ENCODE assay signal across 9 mouse cellular contexts in genomic region chr10:39520123-39520989, GRCm38 (mm10).
A peak's percentile ranks its signal among the peaks of the same experiment; 100 is the strongest.
DNase-seq lines count a peak whose midpoint lies in the region; ATAC-seq and TF ChIP-seq lines count a peak whose summit lies in the region.
"Had no signal": no experiment of that assay in that cellular context is flagged by ENCODE, and none has a peak within 500 bp of the region (broad histone marks: within the 10 kb centered on the region; RNA-seq: fewer than 3 reads in every experiment).

No protein-coding gene starts in this region.

- H3K9me3 ChIP-seq in forebrain, postnatal 0 days (ENCODE audit: low read length) = no peaks in the 10 kb centered on the region
- H3K9me3 ChIP-seq in intestine, embryonic 14.5 days (ENCODE audit: control insufficient read depth, low read length) = no peaks in the 10 kb centered on the region
- no peaks in the 10 kb centered on the region for H3K9me3 ChIP-seq in limb, embryonic 15.5 days
- no peaks in the 10 kb centered on the region for H3K9me3 ChIP-seq in neural tube, embryonic 13.5 days

- ATAC-seq in cerebellum, adult (ENCODE audit: insufficient number of reproducible peaks, low FRiP score, low TSS enrichment) = peak; percentile 83
- peak; percentile 86 for ATAC-seq in forebrain, postnatal 0 days
- ATAC-seq in intestine, embryonic 14.5 days (replicated peaks; ENCODE audit: low FRiP score, low TSS enrichment, low read depth) = peak; percentile 74
- 0 out of 2 replicates have a peak, but pooled peaks have one; percentile 44 for ATAC-seq in limb, embryonic 15.5 days (ENCODE audit: insufficient number of reproducible peaks, low FRiP score, low TSS enrichment, low read depth)
- ATAC-seq in neural tube, embryonic 13.5 days (ENCODE audit: low read depth) = peak; percentile 81
- ATAC-seq in erythroblast, adult 5-6 weeks (replicated peaks; ENCODE audit: low FRiP score, poor library complexity, severe bottlenecking) = no peak

- DNase-seq in right cerebral cortex, adult 18-20 months = peak; percentile 75
- DNase-seq in right cerebral cortex, postnatal 25 days = no peak
- peak; percentile 87 for DNase-seq in forebrain, postnatal 0 days
- DNase-seq in intestine, embryonic 14.5 days (ENCODE audit: low spot score) = no peak

- WGBS in forebrain, postnatal 0 days = 35% methylated on average over 9 of the region's 9 CpGs
- WGBS in intestine, embryonic 14.5 days = 57% methylated on average over 9 of the region's 9 CpGs
- 54% methylated on average over 9 of the region's 9 CpGs for WGBS in limb, embryonic 15.5 days
- 58% methylated on average over 9 of the region's 9 CpGs for whole genome bisulfite sequencing in neural tube, embryonic 13.5 days

- H3K9ac ChIP-seq in forebrain, postnatal 0 days = no peak overlapping the region
- no peak overlapping the region for H3K9ac ChIP-seq in intestine, embryonic 14.5 days (ENCODE audit: low read length)
- no peak overlapping the region for H3K9ac ChIP-seq in limb, embryonic 15.5 days
- no peak overlapping the region for H3K9ac ChIP-seq in neural tube, embryonic 13.5 days

- H3K4me3 ChIP-seq in forebrain, postnatal 0 days (ENCODE audit: low read depth, low read length) = no peak overlapping the region
- H3K4me3 ChIP-seq in intestine, embryonic 14.5 days (ENCODE audit: low read depth, low read length) = no peak overlapping the region
- no peak overlapping the region for H3K4me3 ChIP-seq in limb, embryonic 15.5 days
- H3K4me3 ChIP-seq in neural tube, embryonic 13.5 days = no peak overlapping the region
- H3K4me3 ChIP-seq: erythroblast, embryonic 14.5 days had no signal

- no peaks in the 10 kb centered on the region; the same call in 1 of the 2 replicates for H3K4me1 ChIP-seq in forebrain, postnatal 0 days (ENCODE audit: insufficient read depth)
- peaks cover 26% of the 10 kb centered on the region for H3K4me1 ChIP-seq in intestine, embryonic 14.5 days (replicated peaks; ENCODE audit: control insufficient read depth, insufficient read depth, low read length)
- peaks cover 43% of the 10 kb centered on the region for H3K4me1 ChIP-seq in limb, embryonic 15.5 days
- H3K4me1 ChIP-seq in neural tube, embryonic 13.5 days (replicated peaks) = peaks cover 85% of the 10 kb centered on the region

- no peak overlapping the region for H3K4me2 ChIP-seq in forebrain, postnatal 0 days (ENCODE audit: low read depth)
- no peak overlapping the region for H3K4me2 ChIP-seq in intestine, embryonic 14.5 days (ENCODE audit: low read length)
- H3K4me2 ChIP-seq in limb, embryonic 15.5 days = no peak overlapping the region
- no peak overlapping the region for H3K4me2 ChIP-seq in neural tube, embryonic 13.5 days

- peak; percentile 81 for TF ChIP-seq CTCF in forebrain, postnatal 0 days (IDR thresholded peaks at IDR 0.05; ENCODE audit: low read depth)

- H3K27me3 ChIP-seq in forebrain, postnatal 0 days (ENCODE audit: insufficient read depth, low read length) = no peaks in the 10 kb centered on the region
- no peaks in the 10 kb centered on the region for H3K27me3 ChIP-seq in intestine, embryonic 14.5 days (replicated peaks; ENCODE audit: control insufficient read depth, insufficient read depth, low read length)
- no peaks in the 10 kb centered on the region for H3K27me3 ChIP-seq in limb, embryonic 15.5 days
- no peaks in the 10 kb centered on the region for H3K27me3 ChIP-seq in neural tube, embryonic 13.5 days

- H3K27ac ChIP-seq in forebrain, postnatal 0 days (ENCODE audit: low read depth, low read length) = no peak overlapping the region
- no peak overlapping the region for H3K27ac ChIP-seq in intestine, embryonic 14.5 days (ENCODE audit: low read depth)
- H3K27ac ChIP-seq in limb, embryonic 15.5 days = no peak overlapping the region
- peak overlapping the region; percentile 68 for H3K27ac ChIP-seq in neural tube, embryonic 13.5 days (replicated peaks)

- peaks cover 23% of the 10 kb centered on the region for H3K36me3 ChIP-seq in forebrain, postnatal 0 days (ENCODE audit: insufficient read depth)
- peaks cover 18% of the 10 kb centered on the region for H3K36me3 ChIP-seq in intestine, embryonic 14.5 days (ENCODE audit: control insufficient read depth, insufficient read depth, low read length)
- peaks cover 12% of the 10 kb centered on the region for H3K36me3 ChIP-seq in limb, embryonic 15.5 days
- H3K36me3 ChIP-seq in neural tube, embryonic 13.5 days = peaks cover 19% of the 10 kb centered on the region

Comparison
In these comparisons a context has a peak if more than half of its experiments do, and no peak if none do; other contexts are left out.
1. DNase-seq: peak in right cerebral cortex, adult 18-20 months (single experiment) and forebrain, postnatal 0 days (single experiment); none in right cerebral cortex, postnatal 25 days (single experiment) and intestine, embryonic 14.5 days (single experiment).